Mouse (Mus musculus) ES-Bruce4 (cell line): ENCODE measurements at regions not wholly inside any gene's neighbourhood (a gene's known extent, or its start where the extent isn't known, plus 50 kb on each side); places are given as distances from the start of the nearest gene placed in this dataset.

Experiments
- H3K27ac ChIP-seq: 2 replicates; pipeline ENCODE4 v1.5.1; 2012; ENCODE audit warnings: low read length, inconsistent platforms; ENCODE audit not compliant: insufficient read depth
- H3K27me3 ChIP-seq: 2 replicates; pipeline ENCODE4 v1.6.1; 2012; ENCODE audit warnings: mild to moderate bottlenecking, low read length, inconsistent platforms; ENCODE audit not compliant: control insufficient read depth, poor library complexity, insufficient read depth, severe bottlenecking
- H3K36me3 ChIP-seq: 2 replicates; pipeline ENCODE4 v1.6.1; 2012; ENCODE audit warnings: inconsistent platforms, mild to moderate bottlenecking, low read length, moderate library complexity; ENCODE audit not compliant: control insufficient read depth, poor library complexity, insufficient read depth, severe bottlenecking
- H3K4me1 ChIP-seq: one replicate; pipeline ENCODE4 v1.8.1; 2011; ENCODE audit warnings: low read length; ENCODE audit not compliant: control insufficient read depth, insufficient read depth
- H3K4me3 ChIP-seq: 2 replicates; pipeline ENCODE4 v1.5.1; 2011; ENCODE audit warnings: low read depth, mild to moderate bottlenecking, low read length
- H3K9ac ChIP-seq: 2 replicates; pipeline ENCODE4 v1.6.1; 2012; ENCODE audit warnings: low read depth, mild to moderate bottlenecking, inconsistent platforms; ENCODE audit not compliant: poor library complexity, severe bottlenecking
- H3K9me3 ChIP-seq: replicated peaks from 2 replicates; pipeline ENCODE4 v1.6.1; 2012; ENCODE audit warnings: mild to moderate bottlenecking, low read length, inconsistent platforms; ENCODE audit not compliant: control insufficient read depth, poor library complexity, insufficient read depth, severe bottlenecking
- CTCF ChIP-seq: IDR thresholded peaks from one replicate; pipeline ENCODE4 v1.8.1; 2011; ENCODE audit warnings: low read depth, low read length
- EP300 ChIP-seq: IDR thresholded peaks from 2 replicates; pipeline ENCODE4 v1.6.1; 2011; ENCODE audit warnings: low read depth, low read length; ENCODE audit not compliant: insufficient read depth
- POLR2A ChIP-seq: IDR thresholded peaks from one replicate; pipeline ENCODE4 v1.8.1; 2011; ENCODE audit warnings: low read length; ENCODE audit not compliant: insufficient read depth

DNA sequence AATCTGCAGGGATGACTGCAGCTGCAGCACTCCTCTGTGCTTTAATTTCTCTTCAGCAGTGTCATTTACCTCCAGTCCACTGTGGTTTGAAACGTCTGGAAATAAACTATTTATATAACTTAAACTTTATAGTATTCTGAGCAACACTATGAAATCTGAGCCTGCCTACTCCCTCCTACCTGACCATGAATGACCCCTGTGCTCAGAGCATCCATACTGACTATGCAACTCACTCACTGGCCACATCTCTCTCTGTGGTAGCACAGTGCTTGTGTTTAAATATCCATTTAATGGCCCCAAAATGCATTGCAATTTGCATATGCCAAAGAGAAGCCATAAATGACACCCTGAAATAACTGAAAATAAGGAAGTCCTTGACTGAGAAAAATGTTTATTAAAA lies 154.5 kb upstream of the Clec14a start:
- H3K9ac ChIP-seq = no peak overlapping the region
- no peak for TF ChIP-seq CTCF
- H3K27ac ChIP-seq = no peak overlapping the region
- no peaks in the 10 kb centered on the region for H3K4me1 ChIP-seq
- H3K4me3 ChIP-seq = no peak overlapping the region
- H3K36me3 ChIP-seq = no peaks in the 10 kb centered on the region
- H3K27me3 ChIP-seq = no peaks in the 10 kb centered on the region
- H3K9me3 ChIP-seq = no peaks in the 10 kb centered on the region

DNA sequence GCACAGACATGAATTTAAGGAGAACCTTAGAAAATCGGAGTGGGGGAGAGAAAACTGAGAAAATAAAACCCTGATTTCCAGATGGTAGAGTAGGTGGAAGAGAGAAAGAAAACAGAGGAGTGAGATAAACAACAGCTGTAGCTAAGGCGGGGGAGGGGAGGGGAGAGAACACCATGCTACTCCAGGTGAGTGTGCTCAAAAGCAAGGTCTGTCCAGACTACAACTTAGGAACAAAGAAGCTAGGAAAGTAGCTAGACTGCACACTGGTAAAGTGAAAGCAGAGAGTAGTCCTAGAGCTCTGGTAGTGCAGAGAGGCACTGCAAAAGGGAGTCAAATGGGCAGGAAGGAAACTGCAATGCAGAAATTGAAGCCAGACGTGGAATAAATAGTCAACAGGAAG lies 132.8 kb upstream of the Clec14a start:
- TF ChIP-seq POLR2A (no peak), EP300 (no peak), CTCF (no peak)
- Histone ChIP-seq H3K27ac (no peak overlapping the region), H3K9me3 (no peaks in the 10 kb centered on the region), H3K9ac (no peak overlapping the region), H3K36me3 (no peaks in the 10 kb centered on the region), H3K4me3 (no peak overlapping the region), H3K27me3 (no peaks in the 10 kb centered on the region), H3K4me1 (no peaks in the 10 kb centered on the region)

- no peaks in the 10 kb centered on the region for H3K9me3 ChIP-seq
Observed at GRCm38 (mm10) chr12:58360258-58360657, 91.2 kb upstream of the Clec14a start.

DNA sequence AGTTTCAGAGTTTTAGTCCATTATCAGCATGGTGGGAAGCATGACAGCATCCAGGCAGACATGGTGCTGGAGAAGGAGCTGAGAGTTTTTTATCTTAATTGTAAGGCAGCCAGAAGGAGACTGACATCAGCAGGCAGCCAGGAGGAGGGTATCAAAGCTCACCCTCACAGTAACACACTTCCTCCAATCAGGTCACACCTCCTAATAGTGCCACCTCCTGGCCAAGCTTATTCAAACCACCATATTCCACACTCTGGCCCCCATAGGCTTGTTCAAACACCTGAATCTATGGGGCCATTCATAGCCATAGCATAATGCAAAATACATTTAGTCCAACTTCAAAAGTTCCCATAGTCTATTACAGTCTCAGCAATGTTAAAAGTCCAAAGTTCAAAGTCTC lies 65.1 kb upstream of the Clec14a start:
- Histone ChIP-seq H3K36me3 (no peaks in the 10 kb centered on the region), H3K4me1 (no peaks in the 10 kb centered on the region), H3K4me3 (no peak overlapping the region), H3K27me3 (no peaks in the 10 kb centered on the region), H3K9me3 (no peaks in the 10 kb centered on the region), H3K9ac (no peak overlapping the region), H3K27ac (no peak overlapping the region)
- peak; percentile 11 for TF ChIP-seq CTCF
- no peak for TF ChIP-seq EP300

More at GRCm38 (mm10) chr12:58360258-58360657, 91.2 kb upstream of the Clec14a start:
- TF ChIP-seq CTCF (no peak), EP300 (no peak), POLR2A (no peak)
- Histone ChIP-seq H3K27me3 (no peaks in the 10 kb centered on the region), H3K4me1 (no peaks in the 10 kb centered on the region), H3K9ac (no peak overlapping the region), H3K36me3 (no peaks in the 10 kb centered on the region), H3K27ac (no peak overlapping the region), H3K4me3 (no peak overlapping the region)

- no peaks in the 10 kb centered on the region for H3K27me3 ChIP-seq
- no peak overlapping the region for H3K27ac ChIP-seq
- no peak for TF ChIP-seq CTCF
- TF ChIP-seq EP300 = no peak
- no peak for TF ChIP-seq POLR2A
- no peak overlapping the region for H3K4me3 ChIP-seq
- no peaks in the 10 kb centered on the region for H3K9me3 ChIP-seq
- no peak overlapping the region for H3K9ac ChIP-seq
- H3K4me1 ChIP-seq = no peaks in the 10 kb centered on the region
- no peaks in the 10 kb centered on the region for H3K36me3 ChIP-seq
Observed at GRCm38 (mm10) chr12:58329913-58330312, 60.8 kb upstream of the Clec14a start.

DNA sequence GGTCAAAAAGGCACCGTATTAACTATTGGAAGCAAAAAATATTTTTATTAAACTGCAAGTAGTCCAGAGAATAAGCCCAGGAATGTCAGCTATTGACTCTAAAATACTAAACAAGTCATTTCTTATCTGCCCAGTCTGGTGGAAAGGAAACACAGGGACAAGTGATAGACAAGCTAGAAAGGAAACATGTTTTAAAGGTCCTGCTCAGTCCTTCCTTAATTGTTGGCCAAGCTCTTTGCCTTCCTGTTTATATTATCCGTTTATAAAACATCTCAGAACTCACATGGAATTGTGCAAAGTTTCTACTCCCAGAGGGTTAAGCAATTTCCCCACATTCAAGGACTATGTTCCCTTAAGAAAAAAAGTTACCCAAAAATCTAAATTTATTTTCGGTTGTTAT lies 54.9 kb upstream of the Clec14a start:
- Histone ChIP-seq H3K9ac (no peak overlapping the region), H3K27me3 (no peaks in the 10 kb centered on the region), H3K9me3 (no peaks in the 10 kb centered on the region), H3K36me3 (no peaks in the 10 kb centered on the region), H3K4me1 (no peaks in the 10 kb centered on the region), H3K4me3 (no peak overlapping the region), H3K27ac (no peak overlapping the region)
- TF ChIP-seq CTCF (no peak), EP300 (no peak), POLR2A (no peak)
